14 mouse cellular contexts compared by ENCODE assay signal in the genomic region with DNA sequence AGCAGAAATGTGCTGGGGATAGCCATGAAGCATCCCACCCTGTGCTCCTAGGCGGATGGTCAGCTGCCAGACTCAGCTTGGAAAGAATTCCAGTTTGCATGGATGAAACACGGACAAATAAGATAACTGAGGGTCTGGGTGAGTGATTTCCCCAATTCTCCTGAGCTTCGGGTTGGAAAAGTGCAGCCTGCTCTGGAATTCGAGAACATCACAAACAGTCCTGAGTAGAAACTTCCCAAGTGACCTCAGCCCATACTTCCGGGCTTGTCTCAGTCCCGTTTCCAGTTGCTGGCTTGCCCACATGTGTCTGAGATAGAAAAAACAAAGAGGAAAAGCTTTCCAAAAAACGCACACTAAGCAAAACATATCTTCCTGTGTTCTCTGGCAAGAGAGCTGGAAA. TPM values are rescaled to one million over a fixed set of nuclear protein-coding genes. Genes with fewer than 3 reads are reported as not detected.
A peak's percentile ranks its signal among the peaks of the same experiment; 100 is the strongest.
DNase-seq lines count a peak whose midpoint lies in the region; ATAC-seq and TF ChIP-seq lines count a peak whose summit lies in the region.
"Had no signal": no experiment of that assay in that cellular context is flagged by ENCODE, and none has a peak within 500 bp of the region (broad histone marks: within the 10 kb centered on the region; RNA-seq: fewer than 3 reads in every experiment).

No protein-coding gene starts in this region.

- TF ChIP-seq CTCF in spleen, adult 2 months (IDR thresholded peaks at IDR 0.05; ENCODE audit: extremely low read depth, insufficient read depth, insufficient read length, insufficient replicate concordance) = no peak
- no peak for TF ChIP-seq CTCF in stomach, postnatal 0 days (IDR thresholded peaks at IDR 0.05; ENCODE audit: low read depth)

- ATAC-seq in heart, embryonic 11.5 days (replicated peaks; ENCODE audit: insufficient number of reproducible peaks, low FRiP score, low TSS enrichment) = no peak
- no peak for ATAC-seq in stomach, postnatal 0 days (ENCODE audit: low FRiP score, low TSS enrichment)
- no peak for ATAC-seq in forebrain, embryonic 12.5 days (ENCODE audit: low FRiP score)
- ATAC-seq: forebrain, embryonic 15.5 days had no signal

- no peak overlapping the region for H3K9ac ChIP-seq in heart, embryonic 11.5 days (ENCODE audit: low read depth, low read length)
- H3K9ac ChIP-seq in stomach, postnatal 0 days (ENCODE audit: low read length) = no peak overlapping the region
- H3K9ac ChIP-seq in forebrain, embryonic 12.5 days = no peak overlapping the region
- H3K9ac ChIP-seq: embryonic facial prominence, embryonic 13.5 days; forebrain, embryonic 15.5 days had no signal

- no peak for TF ChIP-seq POLR2A in spleen, adult 2 months (IDR thresholded peaks at IDR 0.05; ENCODE audit: low read depth, low read length)

- WGBS in heart, embryonic 11.5 days (ENCODE audit: insufficient replicate concordance) = 60% methylated on average over 7 of the region's 7 CpGs
- WGBS in spleen, adult 2 months = 64% methylated on average over 7 of the region's 7 CpGs
- 54% methylated on average over 7 of the region's 7 CpGs for WGBS in stomach, postnatal 0 days
- 89% methylated on average over 7 of the region's 7 CpGs for whole genome bisulfite sequencing in forebrain, embryonic 12.5 days

- H3K27ac ChIP-seq in heart, embryonic 11.5 days (ENCODE audit: low read depth, low read length) = no peak overlapping the region
- peak overlapping the region; percentile 55; the same call in 1 of the 2 replicates for H3K27ac ChIP-seq in spleen, adult 2 months (ENCODE audit: insufficient read depth, low read length)
- 0 out of 2 replicates have a peak overlapping the region, but pooled peaks have one; percentile 20 for H3K27ac ChIP-seq in stomach, postnatal 0 days (replicated peaks)
- H3K27ac ChIP-seq in forebrain, embryonic 12.5 days = no peak overlapping the region
- H3K27ac ChIP-seq: embryonic facial prominence, embryonic 13.5 days; forebrain, embryonic 15.5 days had no signal

- H3K4me1 ChIP-seq in heart, embryonic 11.5 days (ENCODE audit: control insufficient read depth, insufficient read depth, low read length) = no peaks in the 10 kb centered on the region
- peaks cover 9% of the 10 kb centered on the region; the same call in 1 of the 2 replicates for H3K4me1 ChIP-seq in spleen, adult 2 months (ENCODE audit: control insufficient read depth, insufficient read depth, insufficient read length)
- H3K4me1 ChIP-seq in stomach, postnatal 0 days (replicated peaks; ENCODE audit: control insufficient read depth, insufficient read depth) = peaks cover 13% of the 10 kb centered on the region
- peaks cover 6% of the 10 kb centered on the region; the same call in 1 of the 2 replicates for H3K4me1 ChIP-seq in forebrain, embryonic 12.5 days
- H3K4me1 ChIP-seq: forebrain, embryonic 15.5 days had no signal

- H3K4me2 ChIP-seq in heart, embryonic 11.5 days = no peak overlapping the region
- no peak overlapping the region for H3K4me2 ChIP-seq in stomach, postnatal 0 days (replicated peaks; ENCODE audit: low read depth)
- H3K4me2 ChIP-seq in forebrain, embryonic 12.5 days = no peak overlapping the region
- H3K4me2 ChIP-seq: embryonic facial prominence, embryonic 13.5 days; forebrain, embryonic 15.5 days had no signal

- no peak overlapping the region for H3K4me3 ChIP-seq in heart, embryonic 11.5 days (ENCODE audit: low read depth, low read length)
- no peak overlapping the region for H3K4me3 ChIP-seq in spleen, adult 2 months (ENCODE audit: extremely low read depth, insufficient read depth, insufficient read length)
- no peak overlapping the region for H3K4me3 ChIP-seq in stomach, postnatal 0 days (ENCODE audit: low read depth, low read length)
- no peak overlapping the region for H3K4me3 ChIP-seq in forebrain, embryonic 12.5 days (replicated peaks)
- H3K4me3 ChIP-seq: embryonic facial prominence, embryonic 13.5 days; forebrain, embryonic 15.5 days had no signal

- no peaks in the 10 kb centered on the region for H3K27me3 ChIP-seq in heart, embryonic 11.5 days (ENCODE audit: control insufficient read depth, insufficient read depth, low read length)
- no peaks in the 10 kb centered on the region for H3K27me3 ChIP-seq in spleen, adult 2 months (ENCODE audit: control insufficient read depth, insufficient read depth, low read length)
- H3K27me3 ChIP-seq in stomach, postnatal 0 days (ENCODE audit: control insufficient read depth, insufficient read depth, low read length) = no peaks in the 10 kb centered on the region
- 0 out of 2 replicates have a peak, but pooled peaks cover under 1% of the 10 kb centered on the region for H3K27me3 ChIP-seq in forebrain, embryonic 12.5 days
- H3K27me3 ChIP-seq: embryonic facial prominence, embryonic 13.5 days; forebrain, embryonic 15.5 days had no signal

- no peaks in the 10 kb centered on the region for H3K9me3 ChIP-seq in heart, embryonic 11.5 days (replicated peaks; ENCODE audit: control insufficient read depth, low read length)
- no peaks in the 10 kb centered on the region for H3K9me3 ChIP-seq in stomach, postnatal 0 days (ENCODE audit: control insufficient read depth, low read length)
- H3K9me3 ChIP-seq in forebrain, embryonic 12.5 days = no peaks in the 10 kb centered on the region
- H3K9me3 ChIP-seq: embryonic facial prominence, embryonic 13.5 days; forebrain, embryonic 15.5 days had no signal

- no peak for TF ChIP-seq EP300 in stomach, postnatal 0 days (optimal IDR thresholded peaks at IDR 0.05)

- peak; percentile 79 to 86 for DNase-seq in heart, adult 18-20 months
- DNase-seq in spleen, adult 2 months (ENCODE audit: low read depth in 1 of 2, low spot score in 2 of 2) = no peak
- DNase-seq in spleen, adult 12 weeks (ENCODE audit: low spot score) = no peak
- DNase-seq in heart, postnatal 14 days = peak; percentile 70 to 71
- DNase-seq in stomach, postnatal 0 days (ENCODE audit: low spot score) = no peak
- no peak for DNase-seq in ovary, postnatal 14 days (ENCODE audit: low spot score)
- DNase-seq: cerebellum, postnatal 14 days; layer of hippocampus, adult 9-11 months; left cerebral cortex, postnatal 4 days had no signal

- intact Hi-C loops in heart, postnatal 14 days (cut with DNase I) = loop anchor here (2.0 kb wide), 1 partner anchor 15 kb away; no protein-coding TSS in a partner anchor

- no peaks in the 10 kb centered on the region for H3K36me3 ChIP-seq in heart, embryonic 11.5 days (ENCODE audit: control insufficient read depth, insufficient read depth, low read length)
- no peaks in the 10 kb centered on the region for H3K36me3 ChIP-seq in spleen, adult 2 months (ENCODE audit: control insufficient read depth, insufficient read depth, low read length)
- H3K36me3 ChIP-seq in stomach, postnatal 0 days (ENCODE audit: control insufficient read depth, insufficient read depth, low read length) = no peaks in the 10 kb centered on the region
- H3K36me3 ChIP-seq in forebrain, embryonic 12.5 days (replicated peaks) = no peaks in the 10 kb centered on the region
- H3K36me3 ChIP-seq: embryonic facial prominence, embryonic 13.5 days; forebrain, embryonic 15.5 days had no signal

RNA-seq across cellular contexts. Expression of gene Igfbp7, which starts 35.6 kb away (rescaled TPM):
- 100 to 1,000 TPM; 167 to 176 TPM for total RNA-seq in heart, adult 18-20 months (2021)
- polyA plus RNA-seq in heart, embryonic 11.5 days (2014; fragmentation: Nextera tagmentation; extraction: Ambion mirVana) = 35.3 and 38.1 TPM in 2 replicates
- 2,807 and 6,735 TPM in 2 replicates for polyA plus RNA-seq in spleen, adult 2 months (2012; rRNA removed)
- 100 to 1,000 TPM; 437 to 440 TPM for total RNA-seq in heart, postnatal 14 days (2021)
- 421 and 437 TPM in 2 replicates for polyA plus RNA-seq in stomach, postnatal 0 days (2015; fragmentation: Nextera tagmentation; extraction: Ambion mirVana)
- 28.1 and 28.9 TPM in 2 replicates for polyA plus RNA-seq in forebrain, embryonic 12.5 days (2016; fragmentation: Nextera tagmentation; extraction: Ambion mirVana)
- total RNA-seq: MEL had no signal

Comparison
In these comparisons a context has a peak if more than half of its experiments do, and no peak if none do; other contexts are left out.
1. DNase-seq: peak in heart, adult 18-20 months (2 of 2) and heart, postnatal 14 days (2 of 2); none in spleen, adult 2 months (0 of 2), spleen, adult 12 weeks (single experiment), stomach, postnatal 0 days (single experiment) and ovary, postnatal 14 days (single experiment).
2. H3K27ac ChIP-seq: peak in spleen, adult 2 months (single experiment) and stomach, postnatal 0 days (single experiment); none in heart, embryonic 11.5 days (single experiment) and forebrain, embryonic 12.5 days (single experiment).
3. RNA of gene Igfbp7, which starts 35.6 kb away (polyA plus RNA-seq): 2,807 to 6,735 TPM in spleen, adult 2 months and 421 to 437 TPM in stomach, postnatal 0 days; 35.3 to 38.1 TPM in heart, embryonic 11.5 days and 28.1 to 28.9 TPM in forebrain, embryonic 12.5 days; every median in the first group is over 10 times any median in the second.